Mouse (Mus musculus) kidney, adult 8-10 months (tissue): ENCODE data around the gene Otud5.
"Not testable (repeated sequence)": the region's sequence is repeated elsewhere in the genome, so short reads cannot be mapped to it uniquely, and the experiment has no call there.

Source experiments
- DNase-seq, 2 experiments: peaks; one replicate each; pipeline ENCODE4 v3.0.0; 2022

Gene Otud5

GRCm38 (mm10) chrX:7841163-7842162 lies at the start of gene Otud5:
TSS of gene Otud5 (plus strand) at chrX:7841364.
- peak; percentile 94 to 96 for DNase-seq

GRCm38 (mm10) chrX:7793361-7793760 lies 47.8 kb upstream of the Otud5 start:
- no peak for DNase-seq

- peak in 1 of 2 experiments; percentile 21 for DNase-seq
These were observed 46.1 kb upstream of the Otud5 start for GRCm38 (mm10) chrX:7795016-7795415.

GRCm38 (mm10) chrX:7797327-7797726 lies 43.8 kb upstream of the Otud5 start:
- DNase-seq = peak; percentile 51 to 70

- DNase-seq = not testable (repeated sequence)
These were observed 39.0 kb upstream of the Otud5 start for GRCm38 (mm10) chrX:7802157-7802556.

GRCm38 (mm10) chrX:7815016-7815415 lies 26.1 kb upstream of the Otud5 start:
- peak in 1 of 2 experiments; percentile 12 for DNase-seq

- DNase-seq = no peak
These were observed 19.0 kb upstream of the Otud5 start, which contains the start of gene Kcnd1 for GRCm38 (mm10) chrX:7821865-7822779. TSS of gene Kcnd1 (plus strand) at chrX:7822289.

GRCm38 (mm10) chrX:7837146-7837545 lies 4.0 kb upstream of the Otud5 start:
- no peak for DNase-seq

GRCm38 (mm10) chrX:7840842-7841162 lies 362 bp upstream of the Otud5 start:
- DNase-seq = no peak

GRCm38 (mm10) chrX:7842318-7842717 lies 1.2 kb downstream of the Otud5 start:
- no peak for DNase-seq

GRCm38 (mm10) chrX:7847845-7848244 lies 6.7 kb downstream of the Otud5 start:
- DNase-seq = no peak

GRCm38 (mm10) chrX:7854578-7854977 lies 13.4 kb downstream of the Otud5 start:
- peak in 1 of 2 experiments; percentile 35 for DNase-seq

- no peak for DNase-seq
These were observed 18.1 kb downstream of the Otud5 start for GRCm38 (mm10) chrX:7859191-7859753.

GRCm38 (mm10) chrX:7863181-7863580 lies 22.0 kb downstream of the Otud5 start:
- no peak for DNase-seq

GRCm38 (mm10) chrX:7864551-7864950 lies 23.4 kb downstream of the Otud5 start:
- no peak for DNase-seq

- DNase-seq = no peak
These were observed 24.2 kb downstream of the Otud5 start for GRCm38 (mm10) chrX:7865343-7865742.

GRCm38 (mm10) chrX:7865786-7866185 lies 24.6 kb downstream of the Otud5 start:
- no peak for DNase-seq

- DNase-seq = no peak
These were observed 26.0 kb downstream of the Otud5 start for GRCm38 (mm10) chrX:7867141-7867540.

- DNase-seq = no peak
These were observed 27.3 kb downstream of the Otud5 start for GRCm38 (mm10) chrX:7868506-7868905.

GRCm38 (mm10) chrX:7869826-7870225 lies 28.7 kb downstream of the Otud5 start:
- no peak for DNase-seq

GRCm38 (mm10) chrX:7878007-7878419 lies 36.8 kb downstream of the Otud5 start, which contains the start of gene Pim2:
TSS of gene Pim2 (plus strand) at chrX:7878262.
- peak; percentile 83 to 90 for DNase-seq

GRCm38 (mm10) chrX:7878495-7878894 lies 37.3 kb downstream of the Otud5 start:
- peak; percentile 4 to 20 for DNase-seq

- peak; percentile 57 to 71 for DNase-seq
These were observed 38.7 kb downstream of the Otud5 start for GRCm38 (mm10) chrX:7879819-7880218.
